Mouse (Mus musculus) WW6 (cell line): ENCODE measurements around the gene Emp3.
"Not testable (repeated sequence)": the region's sequence is repeated elsewhere in the genome, so short reads cannot be mapped to it uniquely, and the experiment has no call there.

Source experiments
- DNase-seq: peaks from one replicate; pipeline ENCODE4 v3.0.0-alpha.2; 2013; ENCODE audit warnings: low read depth, low spot score

Gene Emp3

GRCm38 (mm10) chr7:45916056-45917003, 4.9 kb downstream of the Emp3 start:
- DNase-seq = no peak

- no peak for DNase-seq
These were observed 6.2 kb downstream of the Emp3 start for GRCm38 (mm10) chr7:45915011-45915410.

- no peak for DNase-seq
These were observed 7.1 kb downstream of the Emp3 start for GRCm38 (mm10) chr7:45914067-45914466.

- DNase-seq = no peak
These were observed 12.1 kb downstream of the Emp3 start for GRCm38 (mm10) chr7:45909145-45909544.

- DNase-seq = no peak
These were observed 12.8 kb downstream of the Emp3 start for GRCm38 (mm10) chr7:45908384-45908783.

GRCm38 (mm10) chr7:45906622-45907021, 14.6 kb downstream of the Emp3 start:
- DNase-seq = no peak

- no peak for DNase-seq
These were observed 18.7 kb downstream of the Emp3 start for GRCm38 (mm10) chr7:45902481-45903002.

GRCm38 (mm10) chr7:45901562-45901961, 19.6 kb downstream of the Emp3 start:
- no peak for DNase-seq

- DNase-seq = not testable (repeated sequence)
These were observed 23.1 kb downstream of the Emp3 start for GRCm38 (mm10) chr7:45898125-45898524.

- DNase-seq = no peak
These were observed 23.9 kb downstream of the Emp3 start for GRCm38 (mm10) chr7:45897258-45897757.

GRCm38 (mm10) chr7:45896517-45897257, 24.5 kb downstream of the Emp3 start, which contains the start of the genes Syngr4 and Tmem143:
Gene Syngr4 (minus strand): TSS chr7:45896714.
Gene Tmem143 (plus strand): TSS chr7:45896941.
- peak; percentile 94 for DNase-seq

GRCm38 (mm10) chr7:45895931-45896516, 25.2 kb downstream of the Emp3 start:
- no peak for DNase-seq

GRCm38 (mm10) chr7:45892651-45893050, 28.6 kb downstream of the Emp3 start:
- DNase-seq = no peak

- no peak for DNase-seq
These were observed 34.0 kb downstream of the Emp3 start for GRCm38 (mm10) chr7:45887246-45887645.

- no peak for DNase-seq
These were observed 40.2 kb downstream of the Emp3 start for GRCm38 (mm10) chr7:45881011-45881410.

GRCm38 (mm10) chr7:45880531-45880930, 40.7 kb downstream of the Emp3 start:
- DNase-seq = no peak

GRCm38 (mm10) chr7:45878278-45878677, 42.9 kb downstream of the Emp3 start, which contains the start of gene Grin2d:
Gene Grin2d (minus strand): TSS chr7:45878378.
- not testable (repeated sequence) for DNase-seq

GRCm38 (mm10) chr7:45876895-45877294, 44.3 kb downstream of the Emp3 start:
- DNase-seq = no peak

GRCm38 (mm10) chr7:45873061-45873947, 47.9 kb downstream of the Emp3 start:
- no peak for DNase-seq

- DNase-seq = peak; percentile 69
These were observed 48.6 kb downstream of the Emp3 start, which contains the start of gene Kdelr1 for GRCm38 (mm10) chr7:45872624-45873023. Gene Kdelr1 (plus strand): TSS chr7:45872772.
